Mouse (Mus musculus): ENCODE measurements at regions not wholly inside any gene's neighbourhood (a gene's known extent, or its start where the extent isn't known, plus 50 kb on each side); places are given as distances from the start of the nearest gene placed in this dataset.

DNA sequence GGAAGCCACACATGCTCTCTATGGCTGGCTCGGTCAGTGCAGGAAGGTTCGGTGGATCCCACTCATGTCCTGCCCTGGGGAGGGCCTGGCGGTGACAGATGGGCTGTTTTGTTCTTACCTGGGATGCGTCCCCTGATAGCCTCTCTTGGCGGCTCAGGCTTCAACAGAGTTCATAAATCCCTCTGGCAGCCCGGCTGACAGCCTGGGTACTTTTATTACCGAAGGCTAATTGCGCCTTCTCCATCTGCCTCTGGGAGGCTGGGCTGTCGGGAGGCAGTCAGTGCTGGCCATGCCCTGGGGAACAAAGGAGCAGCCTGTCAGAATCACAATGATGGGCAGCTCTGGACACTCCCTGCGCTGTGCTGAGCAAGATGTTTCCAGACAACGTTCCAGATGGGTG, 196.5 kb upstream of the Kcnab2 start:
- TF ChIP-seq POLR2A (IDR thresholded peaks at IDR 0.05; ENCODE audit: borderline replicate concordance, control insufficient read depth, low read depth, low read length) (no peak), CTCF (IDR thresholded peaks at IDR 0.05; ENCODE audit: control insufficient read depth, insufficient read depth, low read length) (no peak)
